Mouse (Mus musculus) midbrain, embryonic 11.5 days (tissue): Measurements from ENCODE around the gene Dnaja4. TPM values are rescaled to one million over a fixed set of nuclear protein-coding genes. Genes with fewer than 3 reads are reported as not detected.

ENCODE experiments used
- ATAC-seq: fragments of 200-750 bp; cut with Nextera tagmentation; 2 replicates; pipeline ENCODE4 v1.8.0; 2017; ENCODE audit warnings: moderate TSS enrichment, moderate library complexity; ENCODE audit not compliant: low FRiP score
- DNase-seq: peaks from one replicate; pipeline ENCODE4 v3.0.0; 2015; ENCODE audit warnings: low spot score; ENCODE audit errors: missing footprints
- H3K27ac ChIP-seq: fragments of 300-500 bp; sonication (generic); 2 replicates; pipeline ENCODE4 v1.5.1; 2014; ENCODE audit warnings: low read depth, low read length
- H3K27me3 ChIP-seq: fragments of 300-500 bp; sonication (generic); 2 replicates; pipeline ENCODE4 v1.6.1; 2014; ENCODE audit warnings: mild to moderate bottlenecking, low read length, moderate library complexity, mixed read lengths; ENCODE audit not compliant: control insufficient read depth, insufficient read depth
- H3K36me3 ChIP-seq: fragments of 300-500 bp; sonication (generic); 2 replicates; pipeline ENCODE4 v1.6.1; 2014; ENCODE audit warnings: mild to moderate bottlenecking, low read length, moderate library complexity, mixed read lengths; ENCODE audit not compliant: control insufficient read depth, insufficient read depth
- H3K4me1 ChIP-seq: fragments of 300-500 bp; sonication (generic); 2 replicates; pipeline ENCODE4 v1.6.1; 2014; ENCODE audit warnings: low read length; ENCODE audit not compliant: control insufficient read depth, insufficient read depth
- H3K4me2 ChIP-seq: fragments of 300-500 bp; sonication (generic); 2 replicates; pipeline ENCODE4 v1.6.1; 2014; ENCODE audit warnings: mild to moderate bottlenecking, moderate library complexity
- H3K4me3 ChIP-seq: fragments of 300-500 bp; sonication (generic); 2 replicates; pipeline ENCODE4 v1.5.1; 2014; ENCODE audit warnings: low read depth, low read length
- H3K9ac ChIP-seq: fragments of 300-500 bp; sonication (generic); 2 replicates; pipeline ENCODE4 v1.6.1; 2014; ENCODE audit warnings: low read length
- H3K9me3 ChIP-seq: fragments of 300-500 bp; sonication (generic); 2 replicates; pipeline ENCODE4 v1.6.1; 2016; ENCODE audit warnings: low read length; ENCODE audit not compliant: control insufficient read depth
- WGBS: fragments of 180-500 bp; shearing (Covaris S2); extraction: QIAGEN DNeasy Blood & Tissue Kit; methylation state at CpG from one replicate; pipeline ENCODE4 v1.1.7; 2014; 5-methylcytosine and 5-hydroxymethylcytosine counted together
- polyA plus RNA-seq: library from polyadenylated mRNA; unstranded; fragments of >200 nt; fragmentation: Nextera tagmentation; extraction: Ambion mirVana; gene quantifications from 2 replicates; pipeline ENCODE4 v1.2.1, GENCODE M21; 2014

The Dnaja4 gene
- 4.0 and 4.7 TPM in 2 replicates for polyA plus RNA-seq

DNA sequence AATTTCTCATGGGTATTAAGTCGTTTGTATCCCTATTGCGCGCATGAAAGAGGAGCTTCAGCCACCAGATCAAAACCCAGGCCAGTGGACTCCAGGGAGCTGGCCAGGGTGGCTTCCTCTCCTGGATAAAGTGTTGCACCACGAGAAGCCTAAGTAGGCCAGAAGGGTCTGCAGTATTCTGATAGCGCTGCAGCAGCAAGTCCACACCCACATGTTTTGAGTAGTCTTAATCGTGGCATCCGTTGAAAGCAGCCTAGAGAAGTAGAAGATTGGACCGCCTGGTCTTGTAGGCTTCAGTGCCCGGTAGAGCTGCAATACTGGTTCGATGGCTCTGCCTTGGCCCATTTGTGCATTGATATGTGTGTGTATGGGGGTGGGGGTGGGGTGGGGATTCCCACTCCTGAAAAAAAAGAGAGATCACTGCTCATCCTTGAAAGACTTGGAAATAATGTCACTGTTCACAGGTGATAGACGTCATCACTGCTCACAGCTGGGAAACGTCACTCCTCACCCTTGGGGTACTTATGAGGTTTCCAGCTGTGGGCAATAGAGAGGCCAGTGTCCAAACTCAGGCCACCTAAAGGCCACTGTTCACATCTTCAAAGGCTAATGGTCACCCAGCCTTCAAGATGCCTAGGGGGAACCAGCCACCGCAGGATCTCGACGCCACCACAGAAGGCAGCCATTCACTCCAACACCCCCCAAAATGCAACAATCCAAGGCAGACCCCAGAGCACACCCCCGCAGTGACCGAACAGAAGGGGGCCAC is at the start of gene Dnaja4:
Gene Dnaja4, plus strand, starts transcription at position 556 of the 769 bp plus-strand sequence.
- H3K27me3 ChIP-seq = peaks cover 26% of the 10 kb centered on the region

DNA sequence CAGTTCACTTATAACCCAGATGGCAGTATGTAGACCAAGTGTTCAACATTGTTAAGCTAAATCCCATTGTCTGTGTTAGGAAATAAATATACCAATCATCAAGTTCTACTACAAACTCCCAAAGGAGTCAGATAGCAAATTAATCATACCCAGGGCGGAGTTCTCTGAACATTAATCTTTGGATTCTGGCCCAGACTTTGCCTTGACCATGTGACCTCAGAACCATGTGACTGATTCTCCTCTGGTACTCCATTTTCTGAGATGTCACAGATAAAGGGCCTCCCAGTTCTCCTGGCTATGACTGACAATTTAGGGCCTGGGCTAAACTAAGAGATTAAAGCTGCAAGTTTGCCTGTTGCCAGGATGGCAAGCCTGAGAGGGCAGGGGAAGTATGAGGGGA is 49.3 kb upstream of the Dnaja4 start:
- no peaks in the 10 kb centered on the region for H3K36me3 ChIP-seq
- H3K27me3 ChIP-seq = no peaks in the 10 kb centered on the region
- no peak overlapping the region for H3K4me3 ChIP-seq
- H3K4me2 ChIP-seq = no peak overlapping the region
- 89% methylated on average over 1 of the region's 1 CpGs for WGBS
- H3K9me3 ChIP-seq = no peaks in the 10 kb centered on the region
- no peak overlapping the region for H3K9ac ChIP-seq
- ATAC-seq = no peak
- H3K27ac ChIP-seq = no peak overlapping the region
- H3K4me1 ChIP-seq = no peaks in the 10 kb centered on the region
- DNase-seq = no peak

More for the DNA sequence above, at the start of gene Dnaja4:
- Histone ChIP-seq H3K27ac (no peak within 1 kb of the TSS), H3K4me2 (peak within 1 kb of the TSS; percentile 76), H3K4me3 (peak within 1 kb of the TSS; percentile 47), H3K9ac (peak within 1 kb of the TSS; percentile 59), H3K36me3 (no peaks in the 10 kb centered on the region), H3K9me3 (no peaks in the 10 kb centered on the region), H3K4me1 (no peaks in the 10 kb centered on the region)
- WGBS = 71% methylated on average over 17 of the region's 17 CpGs
- peak; percentile 51 for ATAC-seq
- no peak for DNase-seq

DNA sequence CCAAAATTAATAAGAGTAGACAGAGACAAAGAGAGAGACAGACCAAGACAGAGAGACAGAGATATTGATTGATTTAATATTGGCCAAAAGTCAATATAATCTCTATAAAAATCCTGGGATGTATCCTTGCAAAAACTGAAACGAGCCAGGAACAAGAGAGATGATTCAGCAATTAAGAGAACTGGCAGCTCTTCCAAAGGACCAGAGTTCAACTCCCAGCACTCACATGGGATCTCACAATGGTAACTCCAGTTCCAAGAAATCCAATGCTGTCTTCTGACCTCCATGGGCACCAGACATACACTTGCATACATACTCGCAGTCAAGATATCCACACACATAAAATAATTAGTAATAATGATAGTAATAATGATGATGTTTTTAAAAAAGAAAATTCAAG is 45.9 kb upstream of the Dnaja4 start:
- Histone ChIP-seq H3K9me3 (no peaks in the 10 kb centered on the region), H3K9ac (no peak overlapping the region), H3K4me3 (no peak overlapping the region), H3K36me3 (no peaks in the 10 kb centered on the region), H3K4me2 (no peak overlapping the region), H3K27ac (no peak overlapping the region), H3K4me1 (no peaks in the 10 kb centered on the region), H3K27me3 (no peaks in the 10 kb centered on the region)
- DNase-seq (no peak), ATAC-seq (no peak)
- 88% methylated on average over 2 of the region's 2 CpGs for WGBS

DNA sequence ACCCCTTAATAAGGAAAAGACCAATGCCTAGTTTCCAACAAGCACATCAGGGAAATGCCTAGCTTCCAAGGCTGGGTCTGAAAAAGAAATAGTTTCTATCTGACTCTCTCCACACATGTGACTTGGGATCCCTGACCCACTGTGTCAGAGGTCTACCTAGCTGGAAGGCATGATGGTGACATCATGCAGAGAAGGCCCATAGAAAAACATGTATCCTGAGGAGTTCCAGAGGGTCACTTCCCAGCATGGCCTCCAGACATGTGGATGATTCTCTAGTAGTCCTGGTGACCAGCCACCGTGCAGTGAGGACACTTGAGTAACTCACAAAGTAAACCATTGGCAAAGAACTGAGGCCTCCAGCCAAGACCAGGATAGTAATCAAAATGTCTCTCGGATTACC is 42.8 kb upstream of the Dnaja4 start:
- ATAC-seq = no peak
- Histone ChIP-seq H3K36me3 (no peaks in the 10 kb centered on the region), H3K4me1 (no peaks in the 10 kb centered on the region), H3K4me3 (no peak overlapping the region), H3K27me3 (no peaks in the 10 kb centered on the region), H3K4me2 (no peak overlapping the region), H3K27ac (no peak overlapping the region), H3K9me3 (no peaks in the 10 kb centered on the region), H3K9ac (no peak overlapping the region)
- 80% methylated on average over 2 of the region's 2 CpGs for WGBS
- DNase-seq = no peak

DNA sequence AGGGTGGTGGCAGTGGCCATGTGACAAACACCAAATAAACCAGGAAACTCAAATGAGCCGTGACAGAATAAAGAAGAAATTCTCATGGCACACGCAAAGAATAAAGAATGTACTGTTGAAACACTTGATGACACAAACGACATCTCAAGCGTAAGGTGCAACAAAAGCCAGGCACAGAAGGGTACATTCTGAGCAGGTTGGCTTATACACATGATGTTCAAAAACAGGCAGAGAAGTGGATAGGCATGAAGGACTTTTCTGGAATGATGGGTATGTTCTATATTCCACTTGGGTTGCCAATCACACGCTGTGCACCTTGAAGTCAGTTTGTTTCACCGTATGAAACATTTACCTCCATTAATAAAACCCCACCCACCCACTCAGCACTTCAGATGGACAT is 42.3 kb upstream of the Dnaja4 start:
- DNase-seq = peak; percentile 47
- no peak overlapping the region for H3K4me3 ChIP-seq
- no peak overlapping the region for H3K27ac ChIP-seq
- H3K27me3 ChIP-seq = no peaks in the 10 kb centered on the region
- no peaks in the 10 kb centered on the region for H3K36me3 ChIP-seq
- H3K9me3 ChIP-seq = no peaks in the 10 kb centered on the region
- H3K9ac ChIP-seq = no peak overlapping the region
- peaks cover 3% of the 10 kb centered on the region for H3K4me1 ChIP-seq
- 90% methylated on average over 6 of the region's 6 CpGs for WGBS
- no peak overlapping the region for H3K4me2 ChIP-seq
- ATAC-seq = no peak

DNA sequence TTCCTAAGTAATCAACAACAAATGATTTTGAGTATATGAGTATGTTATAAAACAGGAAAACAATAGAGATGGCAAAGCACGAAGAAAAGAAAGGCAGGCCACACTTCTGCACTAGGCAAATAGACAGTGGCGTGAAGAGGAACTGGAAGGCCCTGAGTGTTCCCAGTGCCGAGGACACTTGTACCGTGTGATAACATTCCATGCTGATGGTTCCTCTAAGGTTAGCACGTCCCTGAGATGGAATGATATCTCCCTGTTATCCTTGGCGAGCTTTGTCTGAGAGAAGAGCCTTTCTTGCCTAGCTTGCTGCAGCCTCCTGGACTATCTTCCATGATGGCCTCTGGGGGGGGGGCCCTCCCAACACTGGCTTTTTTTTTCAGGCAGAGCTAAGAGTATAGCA is 39.9 kb upstream of the Dnaja4 start:
- Histone ChIP-seq H3K4me2 (no peak overlapping the region), H3K9ac (no peak overlapping the region), H3K9me3 (no peaks in the 10 kb centered on the region), H3K4me1 (peaks cover 12% of the 10 kb centered on the region), H3K36me3 (no peaks in the 10 kb centered on the region), H3K27me3 (no peaks in the 10 kb centered on the region), H3K27ac (no peak overlapping the region), H3K4me3 (no peak overlapping the region)
- DNase-seq (no peak), ATAC-seq (no peak)
- 88% methylated on average over 6 of the region's 6 CpGs for WGBS

DNA sequence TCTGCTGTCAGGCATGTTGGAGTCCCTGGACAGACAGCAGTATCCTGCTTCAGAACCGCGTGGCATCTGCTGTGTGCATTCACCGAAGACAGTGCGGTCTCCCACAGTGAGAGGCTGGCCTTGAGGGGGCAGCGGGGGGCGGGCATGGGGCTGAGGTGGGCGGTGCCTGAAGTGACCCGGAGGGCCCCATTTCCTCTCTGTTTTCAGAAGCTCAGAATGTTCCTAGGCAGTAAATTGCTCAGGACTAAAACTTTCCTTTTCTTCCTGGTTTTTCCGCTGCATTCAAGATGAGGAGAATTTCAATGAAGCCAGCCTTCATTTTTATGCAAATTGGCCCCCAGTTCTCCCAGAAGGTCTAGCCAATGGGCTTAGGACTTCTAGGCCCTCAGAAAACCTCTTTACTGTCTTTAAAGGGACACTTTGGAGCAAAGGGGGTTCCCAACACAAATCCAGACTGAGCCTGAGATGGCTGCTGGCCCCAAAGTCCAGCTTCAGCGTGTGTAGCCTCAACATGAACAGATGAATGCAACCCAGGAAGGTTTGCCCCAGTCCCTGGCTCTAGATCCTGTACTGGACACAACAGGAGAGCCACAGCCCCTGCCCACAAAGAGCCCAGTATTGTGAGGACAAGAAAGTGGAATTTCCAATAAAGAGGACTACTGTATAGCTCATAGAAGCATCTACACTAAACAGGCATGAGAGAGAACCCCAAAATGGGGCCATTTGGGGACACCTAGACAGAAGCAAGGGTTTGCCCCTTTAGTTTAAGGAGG is 36.9 kb upstream of the Dnaja4 start, which contains the start of gene Acsbg1:
Gene Acsbg1, minus strand, starts transcription at position 266 of the 773 bp plus-strand sequence.
- peak within 1 kb of the TSS; percentile 43 for H3K4me2 ChIP-seq
- H3K36me3 ChIP-seq = no peaks in the 10 kb centered on the region
- peaks cover 12% of the 10 kb centered on the region for H3K4me1 ChIP-seq
- H3K9me3 ChIP-seq = no peaks in the 10 kb centered on the region
- peak; percentile 72 for ATAC-seq
- H3K9ac ChIP-seq = peak within 1 kb of the TSS; percentile 45; the same call in 1 of the 2 replicates
- 8% methylated on average over 10 of the region's 10 CpGs for WGBS
- H3K27me3 ChIP-seq = no peaks in the 10 kb centered on the region
- peak within 1 kb of the TSS; percentile 12 for H3K4me3 ChIP-seq
- DNase-seq = peak; percentile 87
- peak within 1 kb of the TSS; percentile 37 for H3K27ac ChIP-seq

DNA sequence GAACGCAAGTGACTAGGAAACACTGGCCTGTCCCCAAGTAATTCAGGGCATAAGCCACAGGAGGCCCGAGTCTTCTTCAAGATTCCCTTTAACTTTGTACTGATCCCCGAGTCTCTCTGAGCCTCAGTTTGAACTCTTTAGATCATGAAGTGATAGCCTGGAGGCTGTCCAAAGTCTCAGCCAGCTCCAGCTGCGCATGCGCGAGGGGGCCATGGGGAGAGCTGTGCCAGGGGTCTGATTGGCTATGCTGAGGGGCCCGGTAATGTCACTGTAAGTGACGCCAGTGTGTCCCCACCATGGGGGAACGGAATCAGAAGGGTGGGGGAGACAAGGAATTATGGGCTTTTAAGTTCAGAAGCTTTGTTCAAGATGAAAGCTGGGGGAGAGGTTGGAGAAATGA is 34.3 kb upstream of the Dnaja4 start:
- Histone ChIP-seq H3K4me2 (no peak overlapping the region), H3K4me3 (no peak overlapping the region), H3K9me3 (no peaks in the 10 kb centered on the region), H3K9ac (no peak overlapping the region), H3K27me3 (no peaks in the 10 kb centered on the region), H3K27ac (no peak overlapping the region), H3K36me3 (no peaks in the 10 kb centered on the region), H3K4me1 (peaks cover 12% of the 10 kb centered on the region)
- WGBS = 85% methylated on average over 9 of the region's 9 CpGs
- ATAC-seq (no peak), DNase-seq (no peak)

DNA sequence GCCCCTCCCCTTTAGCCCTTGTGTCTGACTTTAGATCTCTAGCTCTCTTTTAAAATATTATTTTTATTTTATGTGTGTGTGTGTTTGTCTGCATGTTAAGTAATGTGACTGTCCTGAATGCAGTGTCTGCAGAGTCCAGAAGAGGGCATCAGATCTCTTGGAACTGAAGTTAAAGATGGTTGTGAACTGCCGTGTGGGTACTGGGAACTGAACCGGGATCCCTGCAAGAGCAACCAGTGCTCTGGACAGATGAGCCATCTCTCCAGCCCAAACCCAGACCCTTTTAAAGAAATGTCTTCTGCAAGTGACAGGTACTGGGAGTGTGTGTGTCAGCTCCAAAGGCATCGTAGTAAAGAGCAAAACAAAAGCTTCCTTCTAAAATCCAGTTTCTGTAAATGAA is 32.6 kb upstream of the Dnaja4 start:
- H3K27ac ChIP-seq = no peak overlapping the region
- H3K36me3 ChIP-seq = no peaks in the 10 kb centered on the region
- no peaks in the 10 kb centered on the region for H3K27me3 ChIP-seq
- ATAC-seq = no peak
- no peak overlapping the region for H3K4me3 ChIP-seq
- no peak overlapping the region for H3K9ac ChIP-seq
- H3K4me2 ChIP-seq = no peak overlapping the region
- peaks cover 12% of the 10 kb centered on the region for H3K4me1 ChIP-seq
- no peak for DNase-seq
- no peaks in the 10 kb centered on the region for H3K9me3 ChIP-seq
- 94% methylated on average over 3 of the region's 3 CpGs for WGBS
